Mouse (Mus musculus): ENCODE results near the gene Slc12a3.

GRCm38 (mm10) chr8:94361774-94362431 lies 32.9 kb downstream of the Slc12a3 start:
- no peak for TF ChIP-seq TAL1 (IDR thresholded peaks at IDR 0.05; ENCODE audit: low read length)
- no peak for TF ChIP-seq ETS1 (IDR thresholded peaks at IDR 0.05; ENCODE audit: low read depth, low read length)
- TF ChIP-seq ZMIZ1 (IDR thresholded peaks at IDR 0.05; ENCODE audit: low read depth, low read length), result no peak
- no peak for TF ChIP-seq RAD21 (IDR thresholded peaks at IDR 0.05; ENCODE audit: low read depth, low read length)
- no peak for TF ChIP-seq MAZ (IDR thresholded peaks at IDR 0.05; ENCODE audit: low read depth, low read length)
- TF ChIP-seq POLR2AphosphoS5 (IDR thresholded peaks at IDR 0.05; ENCODE audit: borderline replicate concordance, low read depth, low read length), result no peak
- TF ChIP-seq JUND (IDR thresholded peaks at IDR 0.05; ENCODE audit: low read depth, low read length), result no peak
- no peak for TF ChIP-seq MAX (IDR thresholded peaks at IDR 0.05; ENCODE audit: low read length)
- no peak for TF ChIP-seq E2F4 (IDR thresholded peaks at IDR 0.05; ENCODE audit: borderline replicate concordance, low read depth, low read length)
